Mouse (Mus musculus) limb, embryonic 14.5 days (tissue): ENCODE results near the gene Tm4sf5. TPM values are rescaled to one million over a fixed set of nuclear protein-coding genes. Genes with fewer than 3 reads are reported as not detected.

Experiments used
- ATAC-seq: fragments of 200-750 bp; cut with Nextera tagmentation; 2 replicates; pipeline ENCODE4 v1.8.0; 2017; ENCODE audit warnings: low read depth, moderate number of reproducible peaks, moderate TSS enrichment; ENCODE audit not compliant: low FRiP score
- DNase-seq: peaks from one replicate; pipeline ENCODE4 v3.0.0-alpha.2; 2015; ENCODE audit warnings: low spot score
- H3K27ac ChIP-seq: fragments of 300-500 bp; sonication (generic); replicated peaks from 2 replicates; pipeline ENCODE4 v1.5.1; 2014; ENCODE audit warnings: low read depth, mild to moderate bottlenecking, low read length, moderate library complexity, mixed read lengths
- H3K27me3 ChIP-seq: fragments of 300-500 bp; sonication (generic); 2 replicates; pipeline ENCODE4 v1.6.1; 2014; ENCODE audit warnings: low read length, mixed read lengths; ENCODE audit not compliant: control insufficient read depth, insufficient read depth
- H3K36me3 ChIP-seq: fragments of 300-500 bp; sonication (generic); 2 replicates; pipeline ENCODE4 v1.6.1; 2014; ENCODE audit warnings: mild to moderate bottlenecking, low read length, moderate library complexity, mixed read lengths; ENCODE audit not compliant: control insufficient read depth, insufficient read depth
- H3K4me1 ChIP-seq: fragments of 300-500 bp; sonication (generic); 2 replicates; pipeline ENCODE4 v1.6.1; 2014; ENCODE audit warnings: antibody characterized with exemption, low read length, mixed read lengths; ENCODE audit not compliant: control insufficient read depth, insufficient read depth
- H3K4me2 ChIP-seq: fragments of 300-500 bp; sonication (generic); replicated peaks from 2 replicates; pipeline ENCODE4 v1.6.1; 2014; ENCODE audit warnings: low read depth, mild to moderate bottlenecking, low read length, moderate library complexity; ENCODE audit not compliant: severe bottlenecking
- H3K4me3 ChIP-seq: fragments of 300-500 bp; sonication (generic); replicated peaks from 2 replicates; pipeline ENCODE4 v1.5.1; 2014; ENCODE audit warnings: low read length
- H3K9ac ChIP-seq: fragments of 300-500 bp; sonication (generic); 2 replicates; pipeline ENCODE4 v1.6.1; 2014; ENCODE audit warnings: mild to moderate bottlenecking, low read depth, low read length, moderate library complexity; ENCODE audit not compliant: severe bottlenecking
- H3K9me3 ChIP-seq: fragments of 300-500 bp; sonication (generic); 2 replicates; pipeline ENCODE4 v1.6.1; 2016; ENCODE audit warnings: low read length; ENCODE audit not compliant: control insufficient read depth
- POLR2A ChIP-seq: fragments of 200-500 bp; IDR thresholded peaks from 2 replicates; pipeline ENCODE4 v1.8.0; 2012; ENCODE audit warnings: inconsistent platforms, mild to moderate bottlenecking, moderate library complexity, borderline replicate concordance; ENCODE audit not compliant: insufficient read depth, insufficient read length; ENCODE audit errors: extremely low read depth
- WGBS: fragments of 180-500 bp; shearing (Covaris S2); extraction: QIAGEN DNeasy Blood & Tissue Kit; methylation state at CpG from one replicate; pipeline ENCODE4 v1.1.7; 2014; 5-methylcytosine and 5-hydroxymethylcytosine counted together
- polyA plus RNA-seq, 2 experiments: library from polyadenylated mRNA; depleted of rRNA in 1 of 2; stranded (reverse) in 1 of 2; unstranded in 1 of 2; fragments of >200 nt; fragmentation: Nextera tagmentation in 1 of 2; extraction: Ambion mirVana in 1 of 2; gene quantifications; 2 replicates each; pipeline versions ENCODE4 v1.2.1 to v1.2.3; 2012 to 2014

Tm4sf5 gene
- polyA plus RNA-seq, 2 experiments = 0.50 to 0.95 TPM

DNA sequence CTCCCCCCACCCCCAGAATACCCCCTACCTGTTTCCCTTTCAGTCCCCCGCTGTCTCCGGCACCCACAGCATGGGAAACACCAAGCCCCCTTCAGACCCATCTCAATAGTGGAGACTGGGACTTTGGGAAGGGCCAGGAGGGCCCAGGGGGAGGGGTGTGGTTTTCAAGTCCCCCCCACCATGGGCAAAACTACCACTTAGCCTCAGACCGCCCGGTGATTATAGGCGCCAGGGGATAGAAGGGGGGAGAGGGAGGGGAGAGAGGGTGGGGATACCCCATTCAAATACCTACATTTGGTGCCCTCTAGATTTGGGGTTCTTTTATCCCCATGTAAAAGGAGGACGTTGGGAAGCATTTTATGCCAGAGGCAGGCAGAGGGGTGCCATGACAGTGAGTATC, 27.8 kb downstream of the Tm4sf5 start, which contains the start of gene Gm40193:
Gm40193 (minus strand) TSS at position 101 of the 400 bp plus-strand sequence.
- Histone ChIP-seq H3K4me3 (no peak within 1 kb of the TSS), H3K4me1 (no peaks in the 10 kb centered on the region), H3K9ac (no peak within 1 kb of the TSS), H3K9me3 (no peaks in the 10 kb centered on the region), H3K36me3 (peaks cover 10% of the 10 kb centered on the region), H3K27me3 (no peaks in the 10 kb centered on the region), H3K27ac (no peak within 1 kb of the TSS), H3K4me2 (no peak within 1 kb of the TSS)
- no peak for ATAC-seq
- DNase-seq = no peak
- no peak for TF ChIP-seq POLR2A
- WGBS = 80% methylated on average over 6 of the region's 6 CpGs

DNA sequence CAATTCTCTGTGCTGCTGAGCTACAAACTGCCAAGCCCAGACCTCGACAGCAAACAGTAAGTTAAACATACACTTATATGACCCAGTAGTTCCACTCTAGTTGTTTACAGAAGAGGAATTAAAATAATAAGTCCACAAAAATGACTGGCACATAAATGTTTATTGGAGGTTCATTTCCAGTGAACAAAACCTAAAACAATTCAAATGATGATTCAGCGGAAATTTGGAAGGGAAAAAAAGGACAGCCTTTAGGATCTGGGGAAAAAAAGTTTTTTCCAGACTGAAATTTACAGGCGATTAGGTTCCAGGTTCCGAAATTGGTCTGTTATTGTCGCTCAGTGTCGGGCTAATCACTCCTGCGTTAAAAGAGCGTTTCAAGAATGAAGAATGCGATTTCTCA, 34.4 kb downstream of the Tm4sf5 start:
- Histone ChIP-seq H3K36me3 (no peaks in the 10 kb centered on the region), H3K27me3 (peaks cover 6% of the 10 kb centered on the region; the same call in 1 of the 2 replicates), H3K9ac (peak overlapping the region; percentile 76; the same call in 1 of the 2 replicates), H3K27ac (no peak overlapping the region), H3K9me3 (no peaks in the 10 kb centered on the region), H3K4me2 (peak overlapping the region; percentile 90), H3K4me3 (peak overlapping the region; percentile 61), H3K4me1 (no peaks in the 10 kb centered on the region; the same call in 1 of the 2 replicates)
- WGBS = 18% methylated on average over 9 of the region's 9 CpGs
- ATAC-seq (no peak), DNase-seq (no peak)
- no peak for TF ChIP-seq POLR2A

DNA sequence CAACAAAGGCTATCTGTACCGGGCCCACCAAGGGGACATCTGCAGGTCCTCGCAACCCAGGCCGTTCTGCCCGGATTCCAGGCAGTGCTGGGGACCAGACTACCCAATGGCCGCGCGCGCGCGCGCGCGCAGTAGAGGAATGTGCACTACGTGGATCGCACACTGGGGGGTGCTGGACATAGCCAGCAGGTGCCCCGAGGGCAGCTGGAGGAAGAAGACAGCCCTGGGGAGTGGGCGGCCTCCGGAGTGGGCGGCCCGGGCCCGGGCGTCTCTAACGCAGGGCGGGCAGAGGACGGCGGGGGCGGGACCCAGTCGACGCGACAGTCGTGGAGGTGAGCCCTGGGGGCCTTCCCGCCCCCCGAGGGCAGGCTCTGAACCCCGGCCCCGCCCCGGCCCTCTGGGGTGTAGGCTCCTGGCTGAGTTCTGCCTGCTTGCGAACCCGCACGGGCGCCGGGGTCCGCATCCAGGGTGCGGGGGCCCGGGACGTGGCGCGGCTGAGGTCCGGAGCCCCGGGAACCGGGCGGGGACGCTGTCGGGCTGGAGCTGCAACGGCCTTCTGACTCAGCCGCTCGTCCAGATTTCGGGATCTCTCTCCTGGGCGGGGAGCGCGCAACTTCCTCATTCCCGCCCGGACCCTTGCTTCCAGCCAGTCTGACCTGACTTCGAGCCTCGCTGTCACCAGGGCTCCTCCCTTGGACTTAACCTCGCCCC, 35.0 kb downstream of the Tm4sf5 start, which contains the start of gene Pld2:
Pld2 (plus strand) TSS at position 188 of the 711 bp plus-strand sequence.
- H3K27ac ChIP-seq = no peak within 1 kb of the TSS
- no peaks in the 10 kb centered on the region for H3K36me3 ChIP-seq
- DNase-seq = peak; percentile 92
- TF ChIP-seq POLR2A = no peak
- H3K4me1 ChIP-seq = no peaks in the 10 kb centered on the region; the same call in 1 of the 2 replicates
- 1% methylated on average over 36 of the region's 65 CpGs for WGBS
- H3K4me2 ChIP-seq = peak within 1 kb of the TSS; percentile 90
- peak within 1 kb of the TSS; percentile 61 for H3K4me3 ChIP-seq
- H3K9me3 ChIP-seq = no peaks in the 10 kb centered on the region
- peak within 1 kb of the TSS; percentile 76 for H3K9ac ChIP-seq
- ATAC-seq = peak; percentile 90
- peaks cover 6% of the 10 kb centered on the region; the same call in 1 of the 2 replicates for H3K27me3 ChIP-seq

DNA sequence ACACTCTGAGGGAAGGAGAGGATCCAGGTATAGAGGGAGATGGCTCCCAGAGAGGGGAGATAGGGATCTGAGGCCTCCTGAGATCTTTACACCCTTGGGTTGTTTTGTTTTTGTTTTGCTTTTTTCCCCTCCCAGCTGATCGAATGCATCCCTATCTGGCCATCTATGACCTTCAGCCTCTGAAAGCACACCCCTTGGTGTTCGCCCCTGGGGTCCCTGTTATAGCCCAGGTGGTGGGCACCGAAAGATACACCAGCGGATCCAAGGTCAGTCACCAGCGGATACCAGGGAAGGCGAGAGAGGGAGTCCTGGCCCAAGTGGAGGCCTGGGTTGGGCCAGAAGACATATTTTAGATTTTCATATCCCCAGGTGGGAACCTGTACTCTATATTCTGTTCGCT, 35.9 kb downstream of the Tm4sf5 start:
- WGBS = 86% methylated on average over 7 of the region's 7 CpGs

DNA sequence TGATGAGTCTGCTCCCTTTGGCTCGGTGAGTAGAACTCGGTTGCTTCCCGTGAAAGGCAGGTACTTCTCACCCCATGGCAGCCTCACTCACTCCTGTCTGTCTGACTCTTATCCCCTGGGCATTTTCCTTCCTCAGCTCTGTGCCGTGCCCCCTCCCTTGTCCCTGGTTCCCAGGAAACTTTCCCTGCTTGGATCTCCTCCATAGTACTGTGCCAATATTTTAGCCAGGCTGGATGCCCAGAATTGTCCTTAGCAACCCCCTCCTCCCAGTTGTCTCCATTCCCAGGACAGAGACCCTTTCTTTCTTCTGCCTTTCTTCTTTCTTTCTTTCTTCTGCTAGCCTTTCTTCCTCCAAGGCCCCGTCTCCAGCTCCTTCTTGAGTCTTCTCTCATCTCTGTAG, 36.4 kb downstream of the Tm4sf5 start:
- ATAC-seq = no peak
- no peak for TF ChIP-seq POLR2A
- no peak for DNase-seq
- Histone ChIP-seq H3K27me3 (peaks cover 6% of the 10 kb centered on the region; the same call in 1 of the 2 replicates), H3K9ac (no peak overlapping the region), H3K4me1 (no peaks in the 10 kb centered on the region; the same call in 1 of the 2 replicates), H3K36me3 (no peaks in the 10 kb centered on the region), H3K4me3 (no peak overlapping the region), H3K27ac (no peak overlapping the region), H3K4me2 (no peak overlapping the region), H3K9me3 (no peaks in the 10 kb centered on the region)
- 65% methylated on average over 5 of the region's 5 CpGs for WGBS

More for the DNA sequence above, 35.9 kb downstream of the Tm4sf5 start:
- DNase-seq (no peak), ATAC-seq (no peak)
- TF ChIP-seq POLR2A = no peak
- H3K9ac ChIP-seq = 0 out of 2 replicates have a peak overlapping the region, but pooled peaks have one; percentile 76
- H3K36me3 ChIP-seq = no peaks in the 10 kb centered on the region
- no peaks in the 10 kb centered on the region for H3K9me3 ChIP-seq
- H3K27ac ChIP-seq = no peak overlapping the region
- H3K4me1 ChIP-seq = no peaks in the 10 kb centered on the region; the same call in 1 of the 2 replicates
- peaks cover 6% of the 10 kb centered on the region; the same call in 1 of the 2 replicates for H3K27me3 ChIP-seq
- peak overlapping the region; percentile 90 for H3K4me2 ChIP-seq
- H3K4me3 ChIP-seq = peak overlapping the region; percentile 61
